Mouse (Mus musculus) thymus, adult 18-20 months (tissue): ENCODE measurements around the gene Tmem91.

Experiments
- DNase-seq, 2 experiments: peaks; one replicate each; pipeline ENCODE4 v3.0.0; 2022; ENCODE audit warnings: mixed read lengths in 2 of 2

Tmem91 gene

DNA sequence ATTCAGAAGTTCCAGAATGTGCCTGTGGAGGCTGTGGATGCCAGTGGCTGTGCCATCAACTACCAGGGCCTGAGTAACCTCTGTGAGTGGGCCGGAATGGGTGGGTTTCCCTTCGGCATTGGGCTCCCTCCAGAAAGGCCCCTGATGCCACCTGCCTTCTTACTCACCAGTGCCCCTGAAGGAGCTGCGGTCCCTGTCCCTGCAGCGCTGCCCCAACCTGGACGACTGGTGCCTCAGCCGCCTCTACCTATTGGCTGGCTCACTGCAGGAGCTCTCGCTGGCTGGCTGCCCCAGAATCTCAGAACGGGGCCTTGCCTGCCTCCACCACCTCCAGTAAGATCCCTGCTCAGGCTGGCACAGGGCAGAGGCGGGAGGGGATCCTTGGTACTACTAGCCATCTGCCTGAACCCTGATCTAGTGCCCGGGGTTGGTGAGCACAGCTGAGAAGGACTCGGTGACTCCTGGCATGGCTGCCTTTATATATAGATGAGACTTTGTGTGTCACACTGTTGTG lies 51.1 kb downstream of the Tmem91 start:
- DNase-seq = no peak

DNA sequence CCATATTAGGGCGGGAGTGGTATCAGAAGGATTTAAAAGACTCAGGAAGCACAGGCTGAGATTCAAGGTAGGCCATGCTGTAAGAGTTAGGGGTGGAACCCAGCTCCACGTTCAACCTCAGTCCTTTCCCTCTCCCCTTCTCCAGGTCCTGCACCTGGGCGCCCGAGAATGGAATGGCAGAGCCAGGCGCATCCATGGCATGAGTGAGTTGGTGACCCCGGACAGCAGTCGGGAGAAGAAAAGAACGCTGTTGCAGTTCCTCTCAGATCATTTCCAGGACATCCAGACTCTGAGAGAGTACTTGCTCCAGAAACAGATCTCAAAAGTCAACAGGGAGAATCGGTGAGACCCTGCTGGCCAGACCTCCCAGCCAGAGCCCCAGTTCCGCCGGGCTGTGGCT lies 54.2 kb downstream of the Tmem91 start:
- no peak for DNase-seq

DNA sequence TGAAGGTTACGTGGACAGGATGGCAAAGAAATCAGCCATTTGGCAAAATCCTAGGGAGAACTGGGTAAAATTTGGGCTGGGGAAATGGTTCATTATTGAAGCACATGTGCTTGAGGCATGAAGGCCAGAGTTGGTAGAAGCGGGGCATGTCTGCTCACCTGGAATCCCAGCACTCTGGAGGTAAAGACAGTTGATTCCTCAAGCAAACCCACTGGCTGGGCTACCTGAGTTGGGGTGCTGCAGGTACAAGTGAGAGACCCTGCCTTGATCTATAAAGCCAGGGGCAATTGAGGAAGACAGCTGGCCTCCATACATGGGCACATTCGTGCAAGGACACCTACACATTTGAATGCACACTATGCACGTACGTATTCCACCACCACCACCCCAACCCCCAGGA lies 54.9 kb downstream of the Tmem91 start:
- DNase-seq = no peak

DNA sequence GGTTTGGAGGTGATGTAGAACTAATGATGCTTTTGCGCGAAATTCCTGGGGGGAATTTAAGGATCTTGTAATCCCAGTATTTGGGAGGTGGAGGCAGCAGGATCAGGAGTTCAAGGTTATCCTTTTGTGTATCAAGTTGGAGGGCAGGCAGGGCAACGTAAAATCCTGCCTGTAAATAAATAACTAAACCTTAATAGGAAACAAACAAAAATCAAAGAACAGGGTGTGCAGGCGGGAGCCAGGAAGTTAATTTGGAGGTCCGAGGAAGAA lies 55.3 kb downstream of the Tmem91 start:
- no peak for DNase-seq
